Mouse (Mus musculus) embryo, embryonic 11 days (tissue): ENCODE measurements around the gene Cd101.

ENCODE experiments used
- DNase-seq: peaks from one replicate; pipeline ENCODE4 v3.0.0-alpha.2; 2015

Gene Cd101

GRCm38 (mm10) chr3:100998904-100999340 is 30.4 kb downstream of the Cd101 start:
- DNase-seq = peak; percentile 81

GRCm38 (mm10) chr3:100997785-100998570 is 31.4 kb downstream of the Cd101 start:
- DNase-seq = no peak

- no peak for DNase-seq
These were observed 35.1 kb downstream of the Cd101 start for GRCm38 (mm10) chr3:100994252-100994651.

GRCm38 (mm10) chr3:100993718-100994117 is 35.6 kb downstream of the Cd101 start:
- DNase-seq = no peak

DNA sequence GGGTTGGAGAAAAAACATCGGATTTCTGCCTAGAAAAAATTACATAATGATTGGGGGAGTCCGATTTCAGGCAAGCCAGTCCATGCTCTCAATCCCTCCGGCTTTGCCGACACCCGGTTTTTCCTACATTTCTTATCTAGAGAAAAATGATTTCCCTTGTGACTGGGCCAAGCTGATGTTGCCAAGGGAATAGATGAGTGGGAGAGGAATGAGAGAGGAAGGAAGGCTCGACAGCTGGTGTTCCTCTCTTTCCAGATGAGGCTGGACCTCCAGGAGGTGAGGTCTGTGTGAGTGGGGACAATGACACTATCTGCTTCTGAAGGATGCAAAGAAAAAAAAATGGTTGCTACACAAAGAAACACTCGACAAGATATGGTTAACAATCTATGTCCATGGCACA is 36.2 kb downstream of the Cd101 start:
- DNase-seq = no peak

DNA sequence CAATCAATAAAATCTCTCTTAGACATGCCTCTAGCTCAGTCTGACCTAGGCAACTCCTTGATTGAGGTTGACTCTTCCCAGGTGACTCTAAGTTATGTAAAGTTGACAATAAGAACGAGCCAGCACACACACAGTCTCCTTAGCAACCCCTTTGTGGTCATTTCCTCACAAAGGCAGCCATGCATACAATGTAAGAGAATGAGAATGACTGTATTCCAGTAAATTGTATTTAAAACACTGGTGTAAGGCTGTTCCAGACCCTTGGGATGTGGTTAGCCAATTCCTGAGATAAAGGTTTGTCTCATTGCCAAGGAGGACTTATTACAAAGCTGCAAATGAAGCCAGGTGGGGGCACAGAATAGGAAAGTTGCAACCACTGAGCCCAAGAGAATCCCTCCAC is 39.1 kb downstream of the Cd101 start:
- no peak for DNase-seq

DNA sequence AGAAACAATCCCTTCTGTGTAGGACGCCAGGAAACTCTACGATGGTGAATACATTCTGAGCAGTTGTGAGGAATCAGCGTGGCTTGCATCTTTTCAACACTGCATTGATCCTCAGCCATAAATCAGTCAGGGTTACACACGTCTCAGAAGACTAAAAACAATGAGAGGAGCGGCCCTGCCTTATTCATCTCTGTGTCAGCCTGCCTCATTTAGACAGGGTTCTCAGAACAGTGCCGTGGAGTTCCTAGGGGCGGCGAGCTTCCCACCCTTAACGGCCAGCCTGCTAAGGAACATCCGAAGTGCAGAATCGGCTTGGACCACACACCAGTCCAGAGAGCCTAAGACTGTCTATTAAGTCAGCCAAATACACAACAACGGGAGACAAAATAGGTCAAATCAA is 39.9 kb downstream of the Cd101 start:
- DNase-seq = peak; percentile 41

DNA sequence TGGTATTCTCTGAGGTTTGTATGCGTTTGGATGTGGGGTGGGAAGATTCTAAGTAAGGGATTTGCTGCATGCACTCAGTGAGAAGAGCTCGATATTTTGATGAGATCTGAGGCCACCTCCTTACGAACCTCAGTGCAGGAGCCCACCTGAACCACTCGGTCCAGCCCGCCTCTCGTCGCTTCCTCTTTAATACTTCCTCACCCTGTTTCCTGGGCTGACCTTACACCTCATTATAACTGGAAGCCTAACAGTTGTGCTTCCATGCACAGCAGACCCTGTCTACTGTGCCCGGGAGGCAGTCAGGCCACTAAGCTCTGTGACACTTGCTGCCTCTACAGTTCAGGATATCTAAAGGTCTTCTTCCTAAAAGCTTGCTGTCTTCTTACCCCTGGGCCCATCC is 50.1 kb downstream of the Cd101 start:
- DNase-seq = no peak

GRCm38 (mm10) chr3:100973906-100974305 is 55.5 kb downstream of the Cd101 start:
- DNase-seq = peak; percentile 76

DNA sequence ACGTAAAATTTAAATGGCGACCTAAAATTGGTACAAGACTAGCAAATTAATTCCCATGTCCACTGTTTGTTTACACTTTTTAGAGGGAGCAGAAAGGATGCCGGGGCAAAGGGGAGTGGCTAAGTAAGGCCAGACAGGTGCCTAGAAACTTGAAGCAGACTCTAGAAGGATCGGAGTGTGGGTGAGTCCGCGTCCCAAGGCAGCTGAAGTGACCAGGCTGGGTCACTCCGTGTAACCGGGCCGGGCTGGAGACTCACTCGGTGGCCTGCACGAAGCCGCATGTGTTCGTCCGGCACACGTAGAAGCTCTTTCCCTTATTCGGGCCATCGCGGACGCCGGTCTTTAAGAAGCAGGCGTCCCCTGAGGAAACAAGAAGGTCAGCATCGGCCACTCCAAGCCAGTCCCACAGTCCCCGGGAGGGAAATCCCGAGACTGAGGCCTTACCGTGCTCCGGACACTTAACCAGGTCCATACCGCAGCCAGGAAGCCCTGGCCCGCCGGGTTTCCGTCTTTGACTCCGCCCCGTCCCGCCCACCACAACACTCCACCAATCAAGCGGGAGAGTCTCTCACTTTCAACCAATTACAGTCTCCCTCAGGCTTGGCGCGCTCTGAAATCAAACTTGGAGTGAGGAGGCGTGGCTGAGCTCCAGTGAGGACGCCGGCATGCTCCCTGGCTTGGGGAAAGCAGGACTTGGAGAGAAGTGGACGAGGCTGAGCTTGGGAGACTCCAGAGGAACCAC is 60.0 kb downstream of the Cd101 start, which contains the start of gene Ttf2:
Gene Ttf2, minus strand, starts transcription at position 488 of the 742 bp plus-strand sequence.
- DNase-seq = peak; percentile 96

GRCm38 (mm10) chr3:100963849-100964542 is 65.4 kb downstream of the Cd101 start:
- DNase-seq = peak; percentile 54

DNA sequence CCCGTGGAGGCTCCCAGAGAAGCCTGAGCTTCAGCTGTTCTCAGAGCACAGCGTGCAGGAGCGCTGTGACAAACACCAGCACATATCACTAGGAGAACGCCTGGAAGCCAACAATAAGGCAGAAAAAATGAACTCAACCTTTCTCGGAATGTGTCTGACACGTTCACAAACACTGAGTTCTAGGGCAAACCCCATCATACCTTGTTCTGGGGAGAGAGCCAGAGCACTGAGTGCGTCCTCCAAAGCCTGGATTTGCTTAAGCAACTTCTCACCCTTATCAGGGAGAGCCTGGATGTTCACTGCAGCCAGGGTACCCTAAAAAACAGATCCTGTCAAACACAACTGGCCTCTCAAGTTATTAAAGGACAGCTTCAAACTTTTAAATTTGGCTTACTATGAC is 67.9 kb downstream of the Cd101 start:
- no peak for DNase-seq

GRCm38 (mm10) chr3:100961007-100961406 is 68.3 kb downstream of the Cd101 start:
- no peak for DNase-seq

DNA sequence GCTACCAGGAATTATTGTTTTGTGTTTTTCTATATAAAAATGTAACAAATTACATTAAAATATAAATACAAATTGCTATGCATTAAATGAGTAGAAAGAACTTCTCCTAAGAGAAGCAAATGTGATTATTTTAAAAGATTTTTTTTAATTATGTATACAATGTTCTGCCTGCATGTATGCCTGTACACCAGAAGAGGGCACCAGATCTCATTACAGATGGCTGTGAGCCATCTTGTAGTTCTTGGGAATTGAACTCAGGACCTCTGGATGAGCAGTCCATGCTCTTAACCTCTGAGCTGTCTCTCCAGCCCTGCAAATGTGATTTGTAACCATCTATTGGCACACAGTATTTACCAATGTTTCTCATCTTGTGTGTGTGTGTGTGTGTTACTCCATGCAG is 74.7 kb downstream of the Cd101 start:
- no peak for DNase-seq

- no peak for DNase-seq
These were observed 77.8 kb downstream of the Cd101 start for GRCm38 (mm10) chr3:100951531-100951930.

DNA sequence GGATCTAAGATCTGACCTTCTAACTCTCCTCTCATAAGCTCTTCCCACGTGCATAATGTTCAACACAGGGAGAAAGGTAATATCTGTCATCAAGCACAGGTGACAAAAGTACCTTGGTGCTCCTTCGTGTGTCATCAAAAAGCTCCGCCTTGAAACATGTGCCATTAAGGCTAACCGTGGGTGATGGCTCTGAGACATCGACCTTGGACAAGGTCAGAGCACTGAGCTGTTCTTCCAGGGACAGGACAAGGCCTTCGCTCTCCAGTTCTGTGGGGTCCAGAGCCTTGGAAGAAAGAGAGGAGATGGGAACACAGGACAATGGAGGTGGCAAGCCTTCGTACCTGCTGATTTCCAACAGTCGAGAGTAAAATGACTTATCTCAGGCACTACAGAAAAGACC is 82.1 kb downstream of the Cd101 start:
- no peak for DNase-seq
